Mouse (Mus musculus): Measurements from ENCODE around the gene Cotl1.

Gene Cotl1

DNA sequence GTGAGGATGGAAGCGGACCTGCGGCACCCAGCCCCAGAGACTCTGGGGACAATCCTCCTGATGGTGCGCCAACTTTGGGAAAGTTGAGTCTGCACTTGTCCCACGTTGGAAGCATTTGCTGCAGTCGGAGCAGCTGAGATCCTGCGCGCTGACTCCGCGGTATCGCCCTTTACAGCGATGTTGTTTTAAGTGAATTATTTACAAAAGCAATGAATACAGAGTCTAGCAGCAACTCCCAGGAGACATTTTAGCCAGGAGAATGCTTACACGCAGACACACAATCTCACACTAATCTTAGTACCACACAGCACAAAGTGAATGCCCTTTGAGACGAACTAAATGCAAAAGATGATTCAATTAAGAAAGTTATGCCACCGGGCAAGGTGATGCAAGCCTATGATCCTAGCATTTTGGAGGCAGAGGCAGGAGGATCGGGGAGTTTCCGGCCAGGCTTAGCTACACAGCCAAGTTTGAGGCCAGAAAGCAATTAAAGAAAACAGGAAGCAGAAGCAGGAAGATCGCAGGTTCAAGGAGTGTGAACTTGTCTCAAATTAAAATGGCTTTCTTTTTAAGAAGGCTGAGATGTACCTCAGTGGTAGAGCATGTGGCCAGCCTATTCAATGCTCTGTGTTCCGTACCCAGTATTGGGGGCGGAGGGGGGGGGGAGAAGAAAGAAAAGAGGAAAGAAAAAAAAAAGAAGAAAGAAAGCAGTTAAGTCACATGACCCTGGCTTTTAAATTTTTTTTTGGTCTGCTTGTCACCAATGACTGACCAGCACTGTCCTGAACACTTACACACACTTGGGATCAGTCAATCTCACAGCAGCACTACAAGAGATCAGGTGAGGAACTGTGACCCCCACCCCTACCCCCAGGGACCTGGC, 2.0 kb downstream of the Cotl1 start:
- DNase-seq (ENCODE audit: low spot score in 2 of 2): no peak

DNA sequence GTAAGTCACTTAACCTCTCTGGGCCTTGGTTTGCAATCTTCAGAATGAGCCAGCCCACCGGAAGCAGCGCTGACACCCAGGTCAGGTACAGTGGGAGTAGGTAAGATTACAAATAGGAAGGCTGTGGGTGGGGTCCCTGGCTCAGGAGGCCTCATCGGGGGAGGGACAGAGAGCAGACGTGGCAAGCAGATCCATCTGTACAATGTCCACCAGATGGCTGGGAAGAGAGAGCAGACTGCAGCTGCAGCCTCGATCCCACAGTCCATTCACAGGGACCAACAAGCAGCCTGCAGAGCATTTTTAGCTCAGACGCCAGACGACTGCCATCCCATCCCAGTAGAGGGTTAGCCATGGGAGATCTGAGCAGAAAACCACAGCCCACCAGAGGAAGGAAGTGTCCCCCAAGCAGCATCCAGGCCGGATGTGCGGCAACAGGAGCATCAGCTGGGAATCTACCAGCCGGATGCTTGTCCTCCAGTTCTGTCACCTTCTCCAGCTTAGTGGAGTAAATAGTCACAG, 2.7 kb downstream of the Cotl1 start:
- no peak for DNase-seq (ENCODE audit: low spot score in 2 of 2)

DNA sequence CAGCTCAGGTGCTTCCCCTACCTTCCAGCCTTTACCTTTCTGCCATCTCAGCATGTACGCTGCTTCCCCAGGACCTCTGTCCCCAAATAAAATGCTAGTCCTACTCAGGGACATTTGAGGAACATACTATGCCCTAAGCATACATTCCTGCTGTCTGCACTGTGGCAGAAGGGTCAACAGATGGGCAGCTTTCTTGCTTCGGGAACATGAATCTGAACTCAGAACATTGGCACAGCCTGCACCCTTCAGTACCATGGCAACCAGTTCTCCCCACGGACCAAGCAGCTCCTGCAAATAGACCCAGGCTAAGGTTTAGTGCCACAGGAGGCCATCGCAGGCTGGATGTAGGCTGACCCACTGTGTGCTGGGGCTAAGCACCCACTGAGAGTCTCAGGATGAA, 3.5 kb downstream of the Cotl1 start:
- DNase-seq (ENCODE audit: low spot score in 2 of 2): no peak

- no peak for DNase-seq (ENCODE audit: low spot score in 2 of 2)
These were observed 5.1 kb downstream of the Cotl1 start for GRCm38 (mm10) chr8:119835270-119835669.

- DNase-seq (ENCODE audit: low spot score in 2 of 2): no peak
These were observed 5.7 kb downstream of the Cotl1 start for GRCm38 (mm10) chr8:119834676-119835075.

- DNase-seq (ENCODE audit: low spot score in 2 of 2): no peak
These were observed 7.4 kb downstream of the Cotl1 start for GRCm38 (mm10) chr8:119832931-119833330.

GRCm38 (mm10) chr8:119832101-119832617, 8.2 kb downstream of the Cotl1 start:
- DNase-seq (ENCODE audit: low spot score in 2 of 2): no peak

DNA sequence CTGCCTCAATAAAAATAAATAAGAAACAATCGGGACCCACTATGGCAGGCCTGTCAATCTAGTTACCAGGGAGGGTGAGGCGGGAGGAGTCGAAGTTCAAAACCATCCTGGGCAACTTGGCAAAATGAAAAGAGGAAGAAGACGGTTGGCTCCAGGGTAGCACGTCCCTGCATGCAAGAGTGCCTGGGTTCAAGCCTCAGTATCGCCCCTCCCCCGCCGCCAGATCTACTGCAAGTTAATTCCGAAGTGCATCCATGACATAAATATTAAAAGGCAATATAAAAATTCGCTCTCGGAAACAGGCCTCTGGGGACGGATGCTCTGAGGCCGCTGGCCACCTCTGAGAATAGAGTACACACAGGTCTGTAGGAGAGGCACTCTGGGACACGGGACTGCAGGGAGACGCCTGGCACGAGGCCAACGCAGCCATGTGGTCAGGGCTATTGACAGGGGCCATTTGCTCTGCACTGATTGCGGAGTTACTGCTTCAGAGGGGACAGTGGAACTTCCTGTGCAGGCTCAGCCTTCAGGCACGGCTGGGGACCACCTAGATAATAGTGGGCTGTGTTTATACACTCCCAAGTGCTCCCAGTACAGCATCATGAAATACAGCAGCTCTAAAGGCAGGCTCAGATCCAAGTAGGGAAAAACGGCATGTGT, 8.9 kb downstream of the Cotl1 start:
- DNase-seq (ENCODE audit: low spot score in 2 of 2): no peak

DNA sequence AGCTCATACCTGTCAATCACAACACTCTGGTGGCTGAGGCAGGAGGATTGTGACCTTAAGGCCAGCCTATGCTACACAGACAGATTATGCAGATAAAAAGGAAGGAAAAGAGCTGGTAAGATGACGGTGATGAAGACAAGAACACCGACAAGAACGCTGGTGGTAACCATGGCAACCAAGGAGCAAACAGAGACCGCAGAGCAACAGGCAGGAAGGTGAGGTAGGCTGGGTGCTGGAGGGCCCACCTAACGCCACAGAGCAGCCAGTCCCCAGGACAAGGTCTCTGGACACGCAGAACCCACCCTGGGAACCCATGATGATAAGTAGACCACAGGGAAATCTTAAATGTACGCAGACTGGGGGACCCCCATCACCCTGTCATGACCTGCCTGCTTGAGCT, 9.8 kb downstream of the Cotl1 start:
- no peak for DNase-seq (ENCODE audit: low spot score in 2 of 2)

- DNase-seq (ENCODE audit: low spot score in 2 of 2): no peak
These were observed 10.3 kb downstream of the Cotl1 start for GRCm38 (mm10) chr8:119829870-119830580.

DNA sequence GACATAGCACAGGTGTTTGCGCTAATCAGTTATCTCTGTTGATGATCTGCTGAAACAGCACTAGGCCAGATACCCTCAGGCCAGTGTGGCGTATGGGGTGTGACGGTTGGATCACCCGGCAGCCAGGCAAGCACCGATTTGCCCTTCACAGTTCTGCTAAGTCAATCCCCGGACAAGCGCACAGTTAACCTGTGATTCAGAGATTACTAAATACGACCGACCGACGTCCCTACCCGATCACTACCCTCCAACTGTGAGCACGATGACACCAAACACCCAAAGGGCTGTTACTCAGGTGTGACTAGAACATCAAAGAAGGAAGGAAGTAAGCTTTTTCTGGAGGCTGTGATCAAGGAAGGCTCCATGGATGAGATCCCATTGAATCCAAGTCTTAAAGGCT, 10.9 kb downstream of the Cotl1 start:
- DNase-seq (ENCODE audit: low spot score in 2 of 2): no peak

GRCm38 (mm10) chr8:119829015-119829414, 11.3 kb downstream of the Cotl1 start:
- DNase-seq (ENCODE audit: low spot score in 2 of 2): no peak

DNA sequence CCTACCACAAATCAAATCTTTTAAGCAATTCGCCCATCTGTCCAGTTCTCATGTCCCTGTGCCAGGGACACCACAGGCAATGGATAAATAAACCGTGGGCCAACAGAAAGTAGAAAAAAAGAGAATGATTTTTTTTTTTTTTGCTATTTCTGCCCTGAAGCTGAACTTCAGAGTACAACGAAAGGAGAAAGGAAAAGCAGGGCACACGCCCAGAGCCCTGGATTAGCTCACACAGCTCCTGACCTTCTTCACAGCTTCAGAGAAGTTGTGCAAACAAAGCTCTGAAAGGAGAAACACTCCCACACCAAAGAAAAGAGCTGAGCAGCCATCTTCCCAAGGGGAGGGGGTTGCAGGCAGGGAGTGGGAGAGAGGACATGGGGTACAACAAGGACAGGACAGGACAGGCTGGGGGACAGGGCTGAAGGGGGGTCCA, 12.6 kb downstream of the Cotl1 start:
- DNase-seq (ENCODE audit: low spot score in 2 of 2): no peak

- no peak for DNase-seq (ENCODE audit: low spot score in 2 of 2)
These were observed 13.4 kb downstream of the Cotl1 start for GRCm38 (mm10) chr8:119826982-119827381.

DNA sequence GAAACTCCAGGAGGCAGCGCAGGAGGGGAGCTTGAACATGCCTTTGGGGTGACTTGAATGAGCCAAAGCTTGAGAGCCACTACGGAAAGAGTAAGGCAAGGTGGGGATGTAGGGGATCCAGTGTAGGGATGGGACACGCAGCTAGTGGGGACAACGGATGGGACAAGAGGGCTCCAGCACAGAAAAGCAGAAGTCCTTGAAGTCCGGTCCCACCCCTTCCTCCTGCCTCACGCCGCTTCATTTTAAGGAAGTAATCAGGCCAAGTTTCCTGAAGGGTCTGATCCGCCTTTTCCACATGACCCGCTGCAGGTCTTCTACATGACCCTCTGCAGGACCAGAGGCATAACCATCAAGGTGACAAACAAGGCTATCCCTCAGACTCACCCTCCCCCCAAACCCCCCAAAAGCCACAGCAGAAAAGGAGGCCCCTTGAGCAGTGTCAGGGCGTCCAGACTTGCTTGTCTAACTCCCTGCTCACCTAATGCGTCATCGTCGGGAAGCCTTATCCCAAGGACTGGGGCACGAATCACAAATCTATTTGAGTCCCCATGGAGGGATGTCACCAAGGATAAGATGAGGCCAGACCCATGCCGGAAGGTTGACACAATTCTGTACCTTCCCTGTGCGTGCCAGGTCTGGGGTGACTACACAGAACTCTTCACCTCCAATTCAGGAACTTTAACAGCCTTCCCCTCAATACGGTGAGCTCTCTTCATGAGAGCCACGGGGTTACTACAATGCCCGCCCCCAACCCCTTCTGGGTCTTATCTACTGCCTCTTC, 14.2 kb downstream of the Cotl1 start:
- DNase-seq (ENCODE audit: low spot score in 2 of 2): no peak

- no peak for DNase-seq (ENCODE audit: low spot score in 2 of 2)
These were observed 15.5 kb downstream of the Cotl1 start for GRCm38 (mm10) chr8:119824809-119825273.

DNA sequence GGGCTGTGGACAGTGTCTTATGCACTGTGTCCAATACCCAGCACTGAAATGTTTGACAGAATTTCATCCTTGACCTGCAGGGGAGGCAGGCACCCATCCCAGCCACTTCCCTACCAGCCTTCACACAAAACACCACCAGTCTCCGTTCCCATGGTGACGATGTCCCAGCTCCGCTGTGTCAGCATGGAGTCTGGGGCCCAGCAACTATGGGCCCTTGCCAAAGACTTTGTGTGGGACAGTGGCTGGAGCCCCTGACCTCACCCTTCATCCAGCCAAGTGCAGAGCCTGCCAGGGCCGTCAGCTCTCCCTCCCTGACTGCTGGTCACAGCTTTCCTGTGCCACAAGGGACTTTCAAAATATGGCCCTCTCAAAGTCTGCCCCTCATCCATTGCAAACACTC, 16.2 kb downstream of the Cotl1 start:
- DNase-seq (ENCODE audit: low spot score in 2 of 2): no peak

DNA sequence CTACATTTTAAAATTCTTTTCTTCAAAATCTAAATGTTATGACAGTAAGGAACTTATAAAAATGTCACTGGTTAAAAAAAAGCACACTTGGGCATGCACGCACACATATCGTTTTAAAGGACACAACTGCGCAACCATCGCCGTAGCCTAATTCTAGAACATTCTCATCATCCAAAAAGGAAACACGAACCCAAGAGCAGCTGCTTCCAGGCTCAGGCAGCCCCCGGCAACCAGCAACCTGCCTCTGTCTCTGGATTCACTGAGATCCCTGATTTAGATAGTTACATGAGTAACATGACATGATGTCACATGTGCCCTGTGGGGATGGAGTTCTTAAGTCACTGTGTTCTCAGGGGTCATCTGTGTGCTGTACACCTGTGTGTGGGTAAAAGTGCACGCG, 17.1 kb downstream of the Cotl1 start:
- DNase-seq (ENCODE audit: low spot score in 2 of 2): no peak

DNA sequence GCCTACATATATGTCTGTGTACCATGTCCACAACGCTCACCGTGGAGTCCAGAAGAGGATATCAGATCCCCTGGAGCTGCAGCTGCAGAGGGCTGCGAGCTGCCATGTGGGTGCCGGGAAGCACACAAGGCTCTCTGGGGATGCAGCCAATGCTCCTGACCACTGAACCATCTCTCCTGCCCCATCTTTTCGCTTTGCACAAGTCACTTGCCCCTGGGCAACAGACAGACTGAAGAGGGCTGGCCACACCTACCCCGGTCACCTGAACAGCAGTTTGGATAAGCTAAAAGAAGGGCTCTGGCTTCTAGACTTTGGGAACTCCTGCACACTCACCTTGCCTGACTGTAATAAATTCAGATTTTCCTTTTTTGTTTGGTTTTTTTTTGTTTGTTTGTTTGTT, 18.7 kb downstream of the Cotl1 start:
- DNase-seq (ENCODE audit: low spot score in 2 of 2): no peak

DNA sequence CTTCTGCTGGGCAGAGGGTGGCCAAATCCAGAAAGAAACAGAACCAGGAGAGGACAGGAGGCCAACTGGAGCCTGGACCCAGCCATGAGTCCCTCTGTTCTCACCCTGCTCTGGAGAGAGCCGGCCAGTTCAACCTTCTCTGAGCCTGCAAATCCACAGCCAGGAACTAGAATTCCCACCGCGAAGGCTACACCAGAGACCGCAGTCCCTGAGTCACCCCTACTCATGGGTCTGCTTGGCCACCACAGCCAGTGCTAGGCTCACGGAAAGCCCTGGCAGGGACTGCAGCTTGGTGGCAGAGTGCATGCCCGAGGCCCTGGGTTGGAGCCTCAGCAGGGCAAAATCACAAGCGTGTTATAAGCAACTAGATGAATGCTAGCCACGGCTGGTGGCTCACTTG, 20.4 kb downstream of the Cotl1 start:
- DNase-seq (ENCODE audit: low spot score in 2 of 2): no peak

DNA sequence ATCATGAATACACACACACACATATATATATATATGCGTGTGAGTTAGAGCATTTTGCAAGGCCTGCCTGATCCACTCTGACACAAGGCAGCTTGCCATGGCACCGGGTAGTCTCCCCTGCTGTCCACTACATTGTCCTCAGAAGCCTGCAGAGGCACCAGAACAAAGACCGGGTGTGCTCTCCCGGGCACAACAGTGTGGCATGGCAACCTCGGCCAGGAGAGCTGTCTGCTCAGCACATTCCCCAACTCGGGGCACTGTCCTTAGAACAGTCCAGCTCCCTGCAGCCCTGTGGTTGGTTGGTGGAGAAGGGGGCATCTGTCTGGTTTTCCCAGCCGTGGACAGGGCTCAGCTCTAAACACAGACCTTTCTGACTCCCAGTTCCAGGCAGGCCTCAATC, 21.0 kb downstream of the Cotl1 start:
- no peak for DNase-seq (ENCODE audit: low spot score in 2 of 2)

Measured in frontal cortex, postnatal 25 days (tissue).